Mouse (Mus musculus) embryonic facial prominence, embryonic 11.5 days (tissue): ENCODE results near the gene Gm20388. TPM values are rescaled to one million over a fixed set of nuclear protein-coding genes. Genes with fewer than 3 reads are reported as not detected.
A peak's percentile ranks its signal among the peaks of the same experiment; 100 is the strongest.

Experiments used
- ATAC-seq: fragments of 200-750 bp; cut with Nextera tagmentation; replicated peaks from 2 replicates; pipeline ENCODE4 v1.8.0; 2017; ENCODE audit warnings: low read depth; ENCODE audit not compliant: insufficient number of reproducible peaks, low FRiP score, low TSS enrichment
- DNase-seq: peaks from one replicate; pipeline ENCODE4 v3.0.0-alpha.2; 2015; ENCODE audit warnings: low spot score
- H3K27ac ChIP-seq: fragments of 300-500 bp; sonication (generic); replicated peaks from 2 replicates; pipeline ENCODE4 v1.5.1; 2014; ENCODE audit warnings: mild to moderate bottlenecking, low read depth, low read length, control low read depth
- H3K27me3 ChIP-seq: fragments of 300-500 bp; sonication (generic); 2 replicates; pipeline ENCODE4 v1.6.1; 2014; ENCODE audit warnings: mild to moderate bottlenecking, low read length, moderate library complexity, mixed read lengths; ENCODE audit not compliant: control insufficient read depth, insufficient read depth
- H3K36me3 ChIP-seq: fragments of 300-500 bp; sonication (generic); replicated peaks from 2 replicates; pipeline ENCODE4 v1.6.1; 2014; ENCODE audit warnings: low read depth, mild to moderate bottlenecking, low read length, moderate library complexity, mixed read lengths; ENCODE audit not compliant: control insufficient read depth, insufficient read depth
- H3K4me1 ChIP-seq: fragments of 300-500 bp; sonication (generic); 2 replicates; pipeline ENCODE4 v1.6.1; 2014; ENCODE audit warnings: low read length, mixed read lengths; ENCODE audit not compliant: control insufficient read depth, insufficient read depth
- H3K4me2 ChIP-seq: fragments of 300-500 bp; sonication (generic); 2 replicates; pipeline ENCODE4 v1.6.1; 2014; ENCODE audit warnings: low read depth, mild to moderate bottlenecking, control low read depth, low read length, moderate library complexity
- H3K4me3 ChIP-seq: fragments of 300-500 bp; sonication (generic); 2 replicates; pipeline ENCODE4 v1.5.1; 2014; ENCODE audit warnings: low read depth, low read length, control low read depth
- H3K9ac ChIP-seq: fragments of 300-500 bp; sonication (generic); replicated peaks from 2 replicates; pipeline ENCODE4 v1.6.1; 2014; ENCODE audit warnings: mild to moderate bottlenecking, control low read depth, low read length
- H3K9me3 ChIP-seq: fragments of 300-500 bp; sonication (generic); replicated peaks from 2 replicates; pipeline ENCODE4 v1.6.1; 2016; ENCODE audit warnings: mild to moderate bottlenecking, low read length, inconsistent platforms, mixed read lengths; ENCODE audit not compliant: control insufficient read depth
- WGBS: fragments of 180-500 bp; shearing (Covaris S2); extraction: QIAGEN DNeasy Blood & Tissue Kit; methylation state at CpG from one replicate; pipeline ENCODE4 v1.1.7; 2014; 5-methylcytosine and 5-hydroxymethylcytosine counted together
- polyA plus RNA-seq: library from polyadenylated mRNA; unstranded; fragments of >200 nt; fragmentation: Nextera tagmentation; extraction: Ambion mirVana; gene quantifications from 2 replicates; pipeline ENCODE4 v1.2.1, GENCODE M21; 2014

The Gm20388 gene
- polyA plus RNA-seq, 1 experiment from 2014 or later = 3.1 TPM

GRCm38 (mm10) chr8:121058081-121058480, 1147.4 kb downstream of the Gm20388 start:
- no peaks in the 10 kb centered on the region for H3K36me3 ChIP-seq
- no peak overlapping the region for H3K9ac ChIP-seq
- H3K4me2 ChIP-seq = no peak overlapping the region
- H3K9me3 ChIP-seq = no peaks in the 10 kb centered on the region
- no peaks in the 10 kb centered on the region for H3K27me3 ChIP-seq
- H3K4me3 ChIP-seq = no peak overlapping the region
- H3K4me1 ChIP-seq = no peaks in the 10 kb centered on the region; the same call in 1 of the 2 replicates
- DNase-seq (no peak), ATAC-seq (no peak)
- H3K27ac ChIP-seq = no peak overlapping the region
- 61% methylated on average over 9 of the region's 9 CpGs for WGBS

- no peak overlapping the region for H3K4me2 ChIP-seq
Measured at GRCm38 (mm10) chr8:121059098-121059497, 1148.5 kb downstream of the Gm20388 start.

GRCm38 (mm10) chr8:121062521-121062920, 1151.9 kb downstream of the Gm20388 start:
- Histone ChIP-seq H3K4me3 (no peak overlapping the region), H3K4me1 (peaks cover 3% of the 10 kb centered on the region; the same call in 1 of the 2 replicates), H3K27ac (no peak overlapping the region), H3K4me2 (no peak overlapping the region), H3K9ac (no peak overlapping the region), H3K36me3 (no peaks in the 10 kb centered on the region), H3K27me3 (no peaks in the 10 kb centered on the region), H3K9me3 (no peaks in the 10 kb centered on the region)
- DNase-seq = no peak
- 81% methylated on average over 6 of the region's 6 CpGs for WGBS
- ATAC-seq = no peak

More at GRCm38 (mm10) chr8:121059098-121059497, 1148.5 kb downstream of the Gm20388 start:
- WGBS = 88% methylated on average over 7 of the region's 7 CpGs
- H3K4me1 ChIP-seq = peaks cover 3% of the 10 kb centered on the region; the same call in 1 of the 2 replicates
- no peaks in the 10 kb centered on the region for H3K36me3 ChIP-seq
- H3K27ac ChIP-seq = no peak overlapping the region
- no peaks in the 10 kb centered on the region for H3K27me3 ChIP-seq
- H3K4me3 ChIP-seq = no peak overlapping the region
- no peaks in the 10 kb centered on the region for H3K9me3 ChIP-seq
- DNase-seq = no peak
- H3K9ac ChIP-seq = no peak overlapping the region
- no peak for ATAC-seq

GRCm38 (mm10) chr8:121063649-121064048, 1153.0 kb downstream of the Gm20388 start:
- Histone ChIP-seq H3K27me3 (no peaks in the 10 kb centered on the region), H3K27ac (0 out of 2 replicates have a peak overlapping the region, but pooled peaks have one; percentile 1)
- WGBS = 26% methylated on average over 13 of the region's 13 CpGs

GRCm38 (mm10) chr8:121071454-121071853, 1160.8 kb downstream of the Gm20388 start:
- WGBS = 2% methylated on average over 12 of the region's 12 CpGs
- Histone ChIP-seq H3K36me3 (no peaks in the 10 kb centered on the region), H3K9me3 (no peaks in the 10 kb centered on the region), H3K4me3 (no peak overlapping the region), H3K27me3 (peaks cover 61% of the 10 kb centered on the region), H3K4me1 (peaks cover 8% of the 10 kb centered on the region), H3K4me2 (no peak overlapping the region), H3K27ac (no peak overlapping the region), H3K9ac (no peak overlapping the region)
- no peak for ATAC-seq
- no peak for DNase-seq

More at GRCm38 (mm10) chr8:121063649-121064048, 1153.0 kb downstream of the Gm20388 start:
- no peaks in the 10 kb centered on the region for H3K36me3 ChIP-seq
- no peak overlapping the region for H3K4me3 ChIP-seq
- peaks cover 3% of the 10 kb centered on the region; the same call in 1 of the 2 replicates for H3K4me1 ChIP-seq
- H3K4me2 ChIP-seq = no peak overlapping the region; the same call in 1 of the 2 replicates
- ATAC-seq = no peak; the same call in 1 of the 2 replicates
- DNase-seq = peak; percentile 61
- peak overlapping the region; percentile 28; the same call in 1 of the 2 replicates for H3K9ac ChIP-seq
- no peaks in the 10 kb centered on the region for H3K9me3 ChIP-seq

GRCm38 (mm10) chr8:121072406-121073130, 1161.9 kb downstream of the Gm20388 start:
- Histone ChIP-seq H3K36me3 (no peaks in the 10 kb centered on the region), H3K4me2 (no peak overlapping the region), H3K27me3 (peaks cover 72% of the 10 kb centered on the region), H3K4me3 (no peak overlapping the region), H3K9ac (no peak overlapping the region; the same call in 1 of the 2 replicates), H3K9me3 (no peaks in the 10 kb centered on the region), H3K27ac (no peak overlapping the region), H3K4me1 (peaks cover 8% of the 10 kb centered on the region)
- ATAC-seq (no peak), DNase-seq (no peak)
- WGBS = 7% methylated on average over 11 of the region's 11 CpGs

GRCm38 (mm10) chr8:121073174-121074107, 1162.8 kb downstream of the Gm20388 start:
- Histone ChIP-seq H3K27me3 (peaks cover 78% of the 10 kb centered on the region), H3K36me3 (no peaks in the 10 kb centered on the region), H3K4me1 (peaks cover 8% of the 10 kb centered on the region), H3K4me2 (peak overlapping the region; percentile 26), H3K9ac (peak overlapping the region; percentile 18), H3K9me3 (no peaks in the 10 kb centered on the region), H3K4me3 (peak overlapping the region; percentile 18), H3K27ac (no peak overlapping the region)
- DNase-seq (no peak), ATAC-seq (no peak)
- WGBS = 1% methylated on average over 48 of the region's 48 CpGs
